Mouse (Mus musculus) myocyte (in vitro differentiated cells): ENCODE data around the gene Rimklb. TPM values are rescaled to one million over a fixed set of nuclear protein-coding genes. Genes with fewer than 3 reads are reported as not detected.

Experiments used
- H3K27me3 ChIP-seq: one replicate; pipeline ENCODE4 v1.6.1; 2011; ENCODE audit not compliant: control insufficient read depth, insufficient read depth, insufficient read length
- H3K36me3 ChIP-seq: one replicate; pipeline ENCODE4 v1.6.1; 2011; ENCODE audit not compliant: control insufficient read depth, insufficient read depth
- H3K4me2 ChIP-seq: one replicate; pipeline ENCODE4 v1.6.1; 2011; ENCODE audit warnings: low read depth, control low read depth
- H3K4me3 ChIP-seq: one replicate; pipeline ENCODE4 v1.5.1; 2011; ENCODE audit warnings: mild to moderate bottlenecking, control low read depth, moderate library complexity
- H3K79me2 ChIP-seq: one replicate; pipeline ENCODE4 v1.6.1; 2011; ENCODE audit not compliant: control insufficient read depth, insufficient read depth
- H3ac ChIP-seq: one replicate; pipeline ENCODE4 v1.6.1; 2011; ENCODE audit not compliant: control insufficient read depth, insufficient read length
- CEBPB ChIP-seq: IDR thresholded peaks from 2 replicates; pipeline ENCODE4 v1.6.1; 2011; ENCODE audit warnings: mild to moderate bottlenecking, moderate library complexity; ENCODE audit not compliant: poor library complexity, insufficient read depth, severe bottlenecking
- E2F4 ChIP-seq: IDR thresholded peaks from one replicate; pipeline ENCODE4 v1.6.1; 2011; ENCODE audit warnings: mild to moderate bottlenecking, control low read depth, moderate library complexity; ENCODE audit not compliant: insufficient read depth
- MAX ChIP-seq: IDR thresholded peaks from one replicate; pipeline ENCODE4 v1.6.1; 2011; ENCODE audit warnings: low read depth, mild to moderate bottlenecking, control low read depth
- MYOD1 ChIP-seq, 3 experiments: IDR thresholded peaks; one replicate each; pipeline ENCODE4 v1.6.1; 2011; ENCODE audit warnings: control low read depth in 2 of 3, low read depth in 2 of 3, mild to moderate bottlenecking in 2 of 3, moderate library complexity in 1 of 3; ENCODE audit not compliant: insufficient read length in 2 of 3, control insufficient read depth in 1 of 3
- MYOG ChIP-seq, 3 experiments: IDR thresholded peaks; one replicate each; pipeline ENCODE4 v1.6.1; 2011; ENCODE audit warnings: control low read depth in 2 of 3, low read depth in 2 of 3, mild to moderate bottlenecking in 2 of 3; ENCODE audit not compliant: insufficient read length in 2 of 3, control insufficient read depth in 1 of 3, insufficient read depth in 1 of 3
- POLR2A ChIP-seq: IDR thresholded peaks from one replicate; pipeline ENCODE4 v1.6.1; 2011; ENCODE audit warnings: low read depth, mild to moderate bottlenecking, control low read depth, moderate library complexity; ENCODE audit not compliant: insufficient read length
- POLR2AphosphoS2 ChIP-seq: IDR thresholded peaks from one replicate; pipeline ENCODE4 v1.6.1; 2011; ENCODE audit warnings: low read depth, control low read depth; ENCODE audit not compliant: insufficient read length
- REST ChIP-seq: IDR thresholded peaks from one replicate; pipeline ENCODE4 v1.6.1; 2011; ENCODE audit warnings: mild to moderate bottlenecking, control low read depth, moderate library complexity; ENCODE audit not compliant: insufficient read depth, insufficient read length
- SRF ChIP-seq: IDR thresholded peaks from one replicate; pipeline ENCODE4 v1.6.1; 2011; ENCODE audit warnings: low read depth; ENCODE audit not compliant: control insufficient read depth, insufficient read length
- TCF12 ChIP-seq: IDR thresholded peaks from one replicate; pipeline ENCODE4 v1.6.1; 2011; ENCODE audit warnings: mild to moderate bottlenecking, control low read depth; ENCODE audit not compliant: poor library complexity, insufficient read depth, severe bottlenecking
- TCF3 ChIP-seq: IDR thresholded peaks from one replicate; pipeline ENCODE4 v1.6.1; 2011; ENCODE audit warnings: low read depth, control low read depth; ENCODE audit not compliant: insufficient read length
- USF1 ChIP-seq: IDR thresholded peaks from one replicate; pipeline ENCODE4 v1.6.1; 2011; ENCODE audit warnings: low read depth, mild to moderate bottlenecking, control low read depth, moderate library complexity
- polyA plus RNA-seq: library from polyadenylated mRNA; unstranded; fragments of >200 nt; fragmentation: generic; extraction: Trizol; gene quantifications from one replicate; pipeline ENCODE4 v1.2.1, GENCODE M21; 2012; ENCODE audit warnings: missing spikeins

Gene Rimklb
- polyA plus RNA-seq, 1 experiment = not detected

GRCm38 (mm10) chr6:122539564-122539963 lies 41.0 kb upstream of the Rimklb start:
- Histone ChIP-seq H3ac (no peak overlapping the region), H3K79me2 (no peaks in the 10 kb centered on the region), H3K27me3 (no peaks in the 10 kb centered on the region), H3K4me2 (no peak overlapping the region), H3K36me3 (no peaks in the 10 kb centered on the region), H3K4me3 (no peak overlapping the region)
- TF ChIP-seq MYOG (IDR thresholded peaks at IDR 0.05; ENCODE audit: control insufficient read depth in 1 of 3, insufficient read depth in 1 of 3, insufficient read length in 2 of 3, low read depth in 2 of 3) (no peak), CEBPB (no peak), POLR2A (no peak), POLR2AphosphoS2 (no peak), E2F4 (no peak), MAX (no peak), USF1 (no peak)

- Histone ChIP-seq H3K36me3 (no peaks in the 10 kb centered on the region), H3K27me3 (no peaks in the 10 kb centered on the region), H3K4me2 (no peak overlapping the region), H3K4me3 (no peak overlapping the region), H3ac (no peak overlapping the region), H3K79me2 (no peaks in the 10 kb centered on the region)
- no peak for TF ChIP-seq CEBPB
- TF ChIP-seq TCF3 = no peak
- TF ChIP-seq MAX = no peak
- no peak for TF ChIP-seq TCF12
- no peak for TF ChIP-seq USF1
- TF ChIP-seq REST = no peak
- TF ChIP-seq SRF = no peak
- TF ChIP-seq MYOG (IDR thresholded peaks at IDR 0.05; ENCODE audit: control insufficient read depth in 1 of 3, insufficient read depth in 1 of 3, insufficient read length in 2 of 3, low read depth in 2 of 3) = no peak
- no peak for TF ChIP-seq E2F4
- no peak for TF ChIP-seq POLR2AphosphoS2
- no peak for TF ChIP-seq MYOD1 (IDR thresholded peaks at IDR 0.05; ENCODE audit: control insufficient read depth in 1 of 3, insufficient read length in 2 of 3, low read depth in 2 of 3)
- no peak for TF ChIP-seq POLR2A
Measured at GRCm38 (mm10) chr6:122534032-122534431, 35.5 kb upstream of the Rimklb start.

- TF ChIP-seq POLR2A = no peak
- no peak overlapping the region for H3K4me3 ChIP-seq
Measured at GRCm38 (mm10) chr6:122532883-122533302, 34.3 kb upstream of the Rimklb start.

GRCm38 (mm10) chr6:122531466-122532174 lies 33.1 kb upstream of the Rimklb start:
- no peak overlapping the region for H3ac ChIP-seq
- no peaks in the 10 kb centered on the region for H3K36me3 ChIP-seq
- no peak overlapping the region for H3K4me3 ChIP-seq
- H3K4me2 ChIP-seq = no peak overlapping the region
- no peaks in the 10 kb centered on the region for H3K27me3 ChIP-seq
- no peak for TF ChIP-seq USF1
- no peak for TF ChIP-seq TCF3
- no peak for TF ChIP-seq E2F4
- no peak for TF ChIP-seq POLR2A
- no peak for TF ChIP-seq TCF12
- TF ChIP-seq MAX = no peak
- TF ChIP-seq SRF = no peak
- no peaks in the 10 kb centered on the region for H3K79me2 ChIP-seq

More at GRCm38 (mm10) chr6:122532883-122533302, 34.3 kb upstream of the Rimklb start:
- Histone ChIP-seq H3K27me3 (no peaks in the 10 kb centered on the region), H3K79me2 (no peaks in the 10 kb centered on the region), H3K36me3 (no peaks in the 10 kb centered on the region), H3ac (no peak overlapping the region), H3K4me2 (no peak overlapping the region)

- Histone ChIP-seq H3K4me2 (no peak overlapping the region), H3K4me3 (no peak overlapping the region), H3ac (no peak overlapping the region), H3K79me2 (no peaks in the 10 kb centered on the region), H3K36me3 (no peaks in the 10 kb centered on the region), H3K27me3 (no peaks in the 10 kb centered on the region)
- no peak for TF ChIP-seq MYOG (IDR thresholded peaks at IDR 0.05; ENCODE audit: control insufficient read depth in 1 of 3, insufficient read depth in 1 of 3, insufficient read length in 2 of 3, low read depth in 2 of 3)
- no peak for TF ChIP-seq E2F4
- no peak for TF ChIP-seq MYOD1 (IDR thresholded peaks at IDR 0.05; ENCODE audit: control insufficient read depth in 1 of 3, insufficient read length in 2 of 3, low read depth in 2 of 3)
Measured at GRCm38 (mm10) chr6:122528136-122528535, 29.6 kb upstream of the Rimklb start.
